Mouse (Mus musculus): Measurements from ENCODE around the gene Senp5. TPM values are rescaled to one million over a fixed set of nuclear protein-coding genes. Genes with fewer than 3 reads are reported as not detected.
A peak's percentile ranks its signal among the peaks of the same experiment; 100 is the strongest.

Senp5 gene
- polyA plus RNA-seq, 1 experiment from 2014 or later: 7.0 TPM

DNA sequence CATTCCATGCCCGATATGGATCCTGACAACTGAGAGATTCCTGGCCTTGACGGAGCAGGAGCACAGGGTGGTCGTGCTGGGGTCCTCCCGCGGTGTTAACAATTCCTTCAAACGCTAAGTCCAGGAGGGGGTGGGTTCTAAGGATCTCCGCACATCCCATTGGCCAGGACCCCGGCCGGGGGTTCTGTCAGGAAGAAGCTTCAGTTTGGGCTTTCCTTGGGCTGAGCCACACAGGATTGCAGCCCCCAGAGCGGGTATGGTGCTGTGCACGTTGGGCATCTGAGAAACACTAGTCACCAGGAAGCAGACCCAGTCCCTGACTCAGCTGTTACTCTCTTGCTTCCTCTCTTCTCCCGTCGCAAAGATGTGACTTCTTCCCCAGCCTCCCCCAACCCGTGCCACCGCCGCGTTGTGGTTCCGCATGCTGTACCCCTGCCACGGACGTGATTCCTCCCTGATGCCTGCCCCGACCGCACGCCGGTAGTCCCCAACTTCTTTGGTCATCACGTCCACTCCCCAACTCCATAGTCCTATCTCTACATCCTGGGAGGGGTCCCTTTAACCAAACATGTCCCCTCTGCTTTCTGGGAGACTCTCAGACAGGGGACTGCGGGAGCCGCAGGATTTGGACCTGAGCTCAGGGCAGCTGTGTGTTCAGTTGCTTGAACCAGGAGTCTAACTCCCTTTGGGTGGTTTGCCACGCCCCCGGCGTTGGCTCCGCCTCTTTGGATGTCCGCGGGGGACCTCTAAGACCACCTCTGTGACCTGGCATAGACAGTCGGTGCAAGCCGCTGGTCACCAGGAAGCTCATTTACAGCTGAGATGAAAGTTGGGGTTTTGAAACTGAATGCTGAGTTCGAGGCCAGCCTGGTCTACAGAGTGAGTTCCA is 67.8 kb downstream of the Senp5 start:
- peaks cover 11% of the 10 kb centered on the region; the same call in 1 of the 2 replicates for H3K4me1 ChIP-seq (replicated peaks; ENCODE audit: insufficient read depth, low read length)
- no peaks in the 10 kb centered on the region for H3K9me3 ChIP-seq (replicated peaks; ENCODE audit: low read length)
- H3K36me3 ChIP-seq (ENCODE audit: insufficient read depth, low read length): no peaks in the 10 kb centered on the region
- peak overlapping the region; percentile 55 for H3K4me2 ChIP-seq (ENCODE audit: low read length)
- 0 out of 2 replicates have a peak overlapping the region, but pooled peaks have one; percentile 19 for H3K9ac ChIP-seq (ENCODE audit: low read depth, low read length)
- peaks cover 11% of the 10 kb centered on the region; the same call in 1 of the 2 replicates for H3K27me3 ChIP-seq (ENCODE audit: insufficient read depth, low read length)
- no peak for TF ChIP-seq CTCF (IDR thresholded peaks at IDR 0.05; ENCODE audit: low read depth)
- peak overlapping the region; percentile 28 for H3K4me3 ChIP-seq (replicated peaks; ENCODE audit: low read depth, low read length)
- ATAC-seq (replicated peaks; ENCODE audit: low FRiP score, low read depth): no peak
- WGBS: 4% methylated on average over 36 of the region's 36 CpGs
- H3K27ac ChIP-seq: no peak overlapping the region
- no peak for DNase-seq (ENCODE audit: low spot score)

GRCm38 (mm10) chr16:31934550-31935010 is 68.5 kb downstream of the Senp5 start:
- Histone ChIP-seq H3K4me1 (replicated peaks; ENCODE audit: insufficient read depth, low read length) (peaks cover 11% of the 10 kb centered on the region; the same call in 1 of the 2 replicates), H3K27ac (no peak overlapping the region), H3K4me2 (ENCODE audit: low read length) (peak overlapping the region; percentile 92), H3K27me3 (ENCODE audit: insufficient read depth, low read length) (peaks cover 11% of the 10 kb centered on the region; the same call in 1 of the 2 replicates), H3K9me3 (replicated peaks; ENCODE audit: low read length) (no peaks in the 10 kb centered on the region), H3K9ac (ENCODE audit: low read depth, low read length) (no peak overlapping the region), H3K4me3 (replicated peaks; ENCODE audit: low read depth, low read length) (peak overlapping the region; percentile 28; the same call in 1 of the 2 replicates), H3K36me3 (ENCODE audit: insufficient read depth, low read length) (no peaks in the 10 kb centered on the region)
- ATAC-seq (replicated peaks; ENCODE audit: low FRiP score, low read depth) (no peak), DNase-seq (ENCODE audit: low spot score) (no peak)
- WGBS: 22% methylated on average over 13 of the region's 13 CpGs
- no peak for TF ChIP-seq CTCF (IDR thresholded peaks at IDR 0.05; ENCODE audit: low read depth)

- Histone ChIP-seq H3K36me3 (ENCODE audit: insufficient read depth, low read length) (no peaks in the 10 kb centered on the region), H3K9me3 (replicated peaks; ENCODE audit: low read length) (no peaks in the 10 kb centered on the region), H3K9ac (ENCODE audit: low read depth, low read length) (peak within 1 kb of the TSS; percentile 42; the same call in 1 of the 2 replicates), H3K27ac (no peak within 1 kb of the TSS), H3K4me2 (ENCODE audit: low read length) (peak within 1 kb of the TSS; percentile 92), H3K4me3 (replicated peaks; ENCODE audit: low read depth, low read length) (peak within 1 kb of the TSS; percentile 52), H3K4me1 (replicated peaks; ENCODE audit: insufficient read depth, low read length) (peaks cover 11% of the 10 kb centered on the region; the same call in 1 of the 2 replicates), H3K27me3 (ENCODE audit: insufficient read depth, low read length) (peaks cover 11% of the 10 kb centered on the region; the same call in 1 of the 2 replicates)
- ATAC-seq (replicated peaks; ENCODE audit: low FRiP score, low read depth) (no peak), DNase-seq (ENCODE audit: low spot score) (no peak)
- 8% methylated on average over 42 of the region's 42 CpGs for WGBS
- no peak for TF ChIP-seq CTCF (IDR thresholded peaks at IDR 0.05; ENCODE audit: low read depth)
Observed at GRCm38 (mm10) chr16:31933751-31934549, 69.1 kb downstream of the Senp5 start, which contains the start of gene Pigz. Pigz (plus strand) TSS chr16:31933851.

GRCm38 (mm10) chr16:31932840-31933697 is 70.0 kb downstream of the Senp5 start:
- under 1% methylated on average over 50 of the region's 50 CpGs for WGBS
- H3K27ac ChIP-seq: no peak overlapping the region
- H3K27me3 ChIP-seq (ENCODE audit: insufficient read depth, low read length): peaks cover 11% of the 10 kb centered on the region; the same call in 1 of the 2 replicates
- H3K4me1 ChIP-seq (replicated peaks; ENCODE audit: insufficient read depth, low read length): peaks cover 11% of the 10 kb centered on the region; the same call in 1 of the 2 replicates
- DNase-seq (ENCODE audit: low spot score) (peak; percentile 97), ATAC-seq (replicated peaks; ENCODE audit: low FRiP score, low read depth) (peak; percentile 83)
- H3K36me3 ChIP-seq (ENCODE audit: insufficient read depth, low read length): no peaks in the 10 kb centered on the region
- peak overlapping the region; percentile 52 for H3K4me3 ChIP-seq (replicated peaks; ENCODE audit: low read depth, low read length)
- TF ChIP-seq CTCF (IDR thresholded peaks at IDR 0.05; ENCODE audit: low read depth): peak; percentile 93
- peak overlapping the region; percentile 42; the same call in 1 of the 2 replicates for H3K9ac ChIP-seq (ENCODE audit: low read depth, low read length)
- H3K4me2 ChIP-seq (ENCODE audit: low read length): peak overlapping the region; percentile 92
- H3K9me3 ChIP-seq (replicated peaks; ENCODE audit: low read length): no peaks in the 10 kb centered on the region

GRCm38 (mm10) chr16:31932255-31932654 is 70.8 kb downstream of the Senp5 start:
- WGBS: 73% methylated on average over 5 of the region's 5 CpGs
- Histone ChIP-seq H3K9ac (ENCODE audit: low read depth, low read length) (no peak overlapping the region), H3K9me3 (replicated peaks; ENCODE audit: low read length) (no peaks in the 10 kb centered on the region), H3K27me3 (ENCODE audit: insufficient read depth, low read length) (peaks cover 11% of the 10 kb centered on the region; the same call in 1 of the 2 replicates), H3K36me3 (ENCODE audit: insufficient read depth, low read length) (no peaks in the 10 kb centered on the region), H3K4me3 (replicated peaks; ENCODE audit: low read depth, low read length) (no peak overlapping the region), H3K27ac (no peak overlapping the region), H3K4me2 (ENCODE audit: low read length) (no peak overlapping the region), H3K4me1 (replicated peaks; ENCODE audit: insufficient read depth, low read length) (peaks cover 11% of the 10 kb centered on the region; the same call in 1 of the 2 replicates)
- ATAC-seq (replicated peaks; ENCODE audit: low FRiP score, low read depth) (no peak), DNase-seq (ENCODE audit: low spot score) (no peak)
- TF ChIP-seq CTCF (IDR thresholded peaks at IDR 0.05; ENCODE audit: low read depth): no peak

All from kidney, postnatal 0 days (tissue).